17 mouse cellular contexts compared by ENCODE assay signal in the genomic region with DNA sequence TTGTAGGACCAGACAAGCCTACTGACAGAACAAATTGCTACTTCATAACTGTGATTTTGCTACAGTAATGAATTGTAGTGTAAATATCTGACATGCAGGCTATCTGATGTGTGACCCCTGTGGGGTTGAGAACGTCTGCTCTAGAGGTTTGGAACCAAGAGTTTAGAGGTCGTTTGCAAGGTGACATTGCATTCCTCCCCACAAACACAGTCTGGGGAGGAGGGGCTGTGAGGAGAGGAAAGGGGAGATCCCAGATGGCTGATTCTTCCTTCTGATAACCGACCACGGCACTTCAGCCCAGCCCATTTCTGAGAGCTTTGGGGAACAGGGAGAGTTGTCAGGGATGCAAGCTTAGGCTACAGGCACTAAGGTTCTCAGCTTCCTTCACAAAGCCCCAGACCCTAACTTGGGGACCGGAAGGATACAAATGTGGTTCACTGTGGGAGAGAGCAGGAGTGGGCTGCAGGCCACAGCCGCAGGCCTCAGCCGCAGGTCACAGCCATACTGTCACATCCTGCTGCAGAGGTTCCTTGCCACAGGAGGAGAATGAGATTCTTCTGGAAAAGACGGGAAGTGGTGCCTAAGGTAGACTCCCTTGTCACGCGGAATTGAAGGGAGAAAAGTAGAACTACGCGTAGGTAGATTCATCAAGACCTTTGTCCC. TPM values are rescaled to one million over a fixed set of nuclear protein-coding genes. Genes with fewer than 3 reads are reported as not detected.
DNase-seq lines count a peak whose midpoint lies in the region; ATAC-seq and TF ChIP-seq lines count a peak whose summit lies in the region.
"Had no signal": no experiment of that assay in that cellular context is flagged by ENCODE, and none has a peak within 500 bp of the region (broad histone marks: within the 10 kb centered on the region; RNA-seq: fewer than 3 reads in every experiment).

No protein-coding gene starts in this region.

- TF ChIP-seq CTCF in lung, postnatal 0 days (IDR thresholded peaks at IDR 0.05): no peak

- WGBS in heart, embryonic 10.5 days: 53% methylated on average over 12 of the region's 12 CpGs
- 65% methylated on average over 12 of the region's 12 CpGs for WGBS in lung, postnatal 0 days
- WGBS in embryonic facial prominence, embryonic 10.5 days: 79% methylated on average over 12 of the region's 12 CpGs

- H3K27ac ChIP-seq in heart, embryonic 10.5 days: peak overlapping the region; percentile 85
- H3K27ac ChIP-seq in lung, postnatal 0 days (ENCODE audit: low read length): peak overlapping the region; percentile 90
- H3K27ac ChIP-seq in embryonic facial prominence, embryonic 10.5 days (replicated peaks): 0 out of 2 replicates have a peak overlapping the region, but pooled peaks have one; percentile 41
- H3K27ac ChIP-seq: forebrain, embryonic 15.5 days had no signal

- H3K9ac ChIP-seq in lung, postnatal 0 days (replicated peaks; ENCODE audit: low read depth): no peak overlapping the region; the same call in 1 of the 2 replicates
- H3K9ac ChIP-seq: embryonic facial prominence, embryonic 12.5 days; forebrain, embryonic 15.5 days had no signal

- no peaks in the 10 kb centered on the region for H3K27me3 ChIP-seq in heart, embryonic 10.5 days (ENCODE audit: insufficient read depth, poor library complexity, severe bottlenecking)
- H3K27me3 ChIP-seq in lung, postnatal 0 days (replicated peaks; ENCODE audit: insufficient read depth, low read length): no peaks in the 10 kb centered on the region
- H3K27me3 ChIP-seq in embryonic facial prominence, embryonic 10.5 days (replicated peaks; ENCODE audit: low read depth, poor library complexity, severe bottlenecking): no peaks in the 10 kb centered on the region
- H3K27me3 ChIP-seq: embryonic facial prominence, embryonic 12.5 days; forebrain, embryonic 15.5 days had no signal

- H3K4me2 ChIP-seq in lung, postnatal 0 days (replicated peaks; ENCODE audit: low read depth, low read length): no peak overlapping the region
- H3K4me2 ChIP-seq: embryonic facial prominence, embryonic 12.5 days; forebrain, embryonic 15.5 days had no signal

- no peak for DNase-seq in heart, embryonic 10.5 days (ENCODE audit: low spot score)
- DNase-seq in heart, adult 18-20 months: no peak
- no peak for DNase-seq in lung, postnatal 0 days (ENCODE audit: low spot score)
- DNase-seq in lung, postnatal 25 days (ENCODE audit: low spot score): no peak
- DNase-seq in embryonic facial prominence, embryonic 10.5 days (ENCODE audit: low spot score): no peak
- DNase-seq in urinary bladder, postnatal 25 days (ENCODE audit: low spot score): no peak
- DNase-seq in embryo, embryonic 10.5 days (ENCODE audit: low spot score): no peak
- no peak for DNase-seq in frontal cortex, postnatal 14 days (ENCODE audit: low spot score in 2 of 2)
- DNase-seq: cerebellum, adult 9-10 months; gastrocnemius, postnatal 36 days; thymus, adult 2 months had no signal

- no peaks in the 10 kb centered on the region for H3K36me3 ChIP-seq in heart, embryonic 10.5 days
- H3K36me3 ChIP-seq in lung, postnatal 0 days (ENCODE audit: insufficient read depth, low read length): no peaks in the 10 kb centered on the region
- no peaks in the 10 kb centered on the region for H3K36me3 ChIP-seq in embryonic facial prominence, embryonic 10.5 days (replicated peaks)
- H3K36me3 ChIP-seq: embryonic facial prominence, embryonic 12.5 days; forebrain, embryonic 15.5 days had no signal

- no peak for TF ChIP-seq EP300 in lung, postnatal 0 days (IDR thresholded peaks at IDR 0.05)

- H3K4me1 ChIP-seq in heart, embryonic 10.5 days: peaks cover 66% of the 10 kb centered on the region
- peaks cover 15% of the 10 kb centered on the region; the same call in 1 of the 2 replicates for H3K4me1 ChIP-seq in lung, postnatal 0 days (ENCODE audit: insufficient read depth, low read depth, low read length)
- peaks cover 32% of the 10 kb centered on the region for H3K4me1 ChIP-seq in embryonic facial prominence, embryonic 10.5 days

- no peaks in the 10 kb centered on the region for H3K9me3 ChIP-seq in heart, embryonic 10.5 days
- no peaks in the 10 kb centered on the region for H3K9me3 ChIP-seq in lung, postnatal 0 days (ENCODE audit: low read length)
- no peaks in the 10 kb centered on the region for H3K9me3 ChIP-seq in embryonic facial prominence, embryonic 10.5 days
- H3K9me3 ChIP-seq: embryonic facial prominence, embryonic 12.5 days; forebrain, embryonic 15.5 days had no signal

- no peak for ATAC-seq in lung, postnatal 0 days
- ATAC-seq: forebrain, embryonic 15.5 days; intestine, postnatal 0 days had no signal

- no peak overlapping the region for H3K4me3 ChIP-seq in heart, embryonic 10.5 days
- H3K4me3 ChIP-seq in lung, postnatal 0 days (ENCODE audit: low read depth, low read length): no peak overlapping the region
- H3K4me3 ChIP-seq in embryonic facial prominence, embryonic 10.5 days: no peak overlapping the region
- H3K4me3 ChIP-seq: embryonic facial prominence, embryonic 12.5 days; forebrain, embryonic 15.5 days had no signal

RNA-seq across cellular contexts. Expression of a gene that starts 56.4 kb away (rescaled TPM):
- not detected in 2 replicates for polyA plus RNA-seq in heart, embryonic 10.5 days (2016; fragmentation: Nextera tagmentation; extraction: Ambion mirVana)
- total RNA-seq in heart, adult 18-20 months (2021): not detected
- polyA plus RNA-seq in lung, postnatal 0 days (2015; fragmentation: Nextera tagmentation; extraction: Ambion mirVana): 0.23 and 0.44 TPM in 2 replicates
- not detected in 2 replicates for polyA plus RNA-seq in embryonic facial prominence, embryonic 10.5 days (2016; fragmentation: Nextera tagmentation; extraction: Ambion mirVana)
- total RNA-seq: adrenal gland, postnatal 36 days; gastrocnemius, postnatal 36 days; neutrophil, adult 5-6 weeks had no signal
- polyA plus RNA-seq: C2C12; embryonic facial prominence, embryonic 12.5 days; forebrain, embryonic 15.5 days; intestine, postnatal 0 days had no signal
